Mouse (Mus musculus): ENCODE data around the gene Gm11077.

- TF ChIP-seq MYOG (IDR thresholded peaks at IDR 0.05; ENCODE audit: control insufficient read depth in 1 of 3, insufficient read depth in 1 of 3, insufficient read length in 2 of 3, low read depth in 2 of 3) (no peak), USF1 (IDR thresholded peaks at IDR 0.05; ENCODE audit: low read depth) (no peak), CEBPB (IDR thresholded peaks at IDR 0.05; ENCODE audit: insufficient read depth, poor library complexity, severe bottlenecking) (no peak), POLR2AphosphoS2 (IDR thresholded peaks at IDR 0.05; ENCODE audit: insufficient read length, low read depth) (no peak), POLR2A (IDR thresholded peaks at IDR 0.05; ENCODE audit: insufficient read length, low read depth) (no peak), MAX (IDR thresholded peaks at IDR 0.05; ENCODE audit: low read depth) (no peak), TCF12 (IDR thresholded peaks at IDR 0.05; ENCODE audit: insufficient read depth, poor library complexity, severe bottlenecking) (no peak), MYOD1 (IDR thresholded peaks at IDR 0.05; ENCODE audit: control insufficient read depth in 1 of 3, insufficient read length in 2 of 3, low read depth in 2 of 3) (no peak), REST (IDR thresholded peaks at IDR 0.05; ENCODE audit: insufficient read depth, insufficient read length) (no peak), E2F4 (IDR thresholded peaks at IDR 0.05; ENCODE audit: insufficient read depth) (no peak), TCF3 (IDR thresholded peaks at IDR 0.05; ENCODE audit: insufficient read length, low read depth) (no peak), SRF (IDR thresholded peaks at IDR 0.05; ENCODE audit: control insufficient read depth, insufficient read length, low read depth) (no peak)
Measured at GRCm38 (mm10) chr6:140766365-140766764, 37.3 kb downstream of the Gm11077 start.
